Mouse (Mus musculus) spleen, adult 2 months (tissue): ENCODE measurements at regions not wholly inside any gene's neighbourhood (a gene's known extent, or its start where the extent isn't known, plus 50 kb on each side); places are given as distances from the start of the nearest gene placed in this dataset.

Source experiments
- CTCF ChIP-seq: fragments of 200-500 bp; IDR thresholded peaks from 2 replicates; pipeline ENCODE4 v1.5.1; 2011; ENCODE audit warnings: mild to moderate bottlenecking, inconsistent platforms; ENCODE audit not compliant: insufficient read depth, insufficient read length, insufficient replicate concordance; ENCODE audit errors: extremely low read depth
- POLR2A ChIP-seq: fragments of 200-500 bp; IDR thresholded peaks from 2 replicates; pipeline ENCODE4 v1.6.1; 2011; ENCODE audit warnings: low read depth, low read length, inconsistent platforms

DNA sequence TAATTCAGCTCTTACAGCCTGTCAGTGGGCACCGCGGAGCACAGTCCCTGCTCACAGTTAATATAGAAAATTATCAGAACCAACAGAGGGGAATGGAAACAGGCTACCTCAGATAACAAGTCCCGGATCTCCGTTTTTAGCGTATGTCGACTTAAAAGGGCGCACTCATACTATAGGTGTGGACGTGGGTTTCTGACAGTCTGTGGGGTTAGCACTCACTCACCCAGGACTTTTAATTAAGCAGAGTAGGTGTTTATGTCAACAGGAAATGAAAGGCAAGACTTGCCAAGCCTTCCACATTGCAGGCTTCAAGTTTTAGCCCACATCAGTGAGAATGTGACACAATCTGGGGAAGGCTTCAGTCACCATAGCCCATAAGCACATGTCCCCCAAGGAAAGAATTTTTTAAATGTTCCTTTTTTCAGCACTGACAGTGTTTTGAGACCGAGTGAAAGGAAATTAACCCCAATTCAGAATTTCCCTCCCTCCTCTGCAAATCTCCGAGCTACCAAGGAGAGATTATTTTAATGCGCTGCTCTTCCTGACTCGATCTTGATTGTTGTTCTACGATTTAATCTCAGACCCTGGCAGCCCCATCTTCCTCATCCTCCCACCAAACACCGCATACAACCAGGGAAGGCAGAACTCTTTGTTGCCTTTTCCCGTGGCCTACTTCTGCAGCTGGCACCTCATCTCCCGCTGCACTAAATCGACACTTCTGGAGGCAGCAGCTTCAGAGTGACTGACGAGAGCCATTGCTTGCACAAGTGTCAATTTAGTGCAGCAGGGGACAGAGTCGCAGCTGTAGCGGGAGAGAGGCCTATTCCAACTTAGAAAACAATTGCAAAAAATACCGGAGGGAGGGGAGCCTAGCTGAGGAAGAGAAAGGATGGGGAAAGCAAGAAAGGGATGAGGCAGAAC lies 629.7 kb downstream of the Rwdd3 start:
- TF ChIP-seq CTCF, result no peak
- TF ChIP-seq POLR2A, result no peak
